Mouse (Mus musculus) heart, adult 2 months (tissue): ENCODE measurements around the gene Ccdc62.

ENCODE experiments used
- CTCF ChIP-seq: fragments of 200-600 bp; IDR thresholded peaks from 2 replicates; pipeline ENCODE4 v1.8.1; 2022; ENCODE audit warnings: antibody characterized with exemption, mild to moderate bottlenecking, moderate library complexity
- POLR2A ChIP-seq: fragments of 200-500 bp; IDR thresholded peaks from 2 replicates; pipeline ENCODE4 v1.6.1; 2011; ENCODE audit warnings: mild to moderate bottlenecking, low read depth, low read length, control low read depth; ENCODE audit not compliant: insufficient read depth

- no peak for TF ChIP-seq POLR2A
- TF ChIP-seq CTCF = no peak
These were observed 22.0 kb downstream of the Ccdc62 start for GRCm38 (mm10) chr5:123952365-123953045.
